Mouse (Mus musculus): ENCODE measurements at regions not wholly inside any gene's neighbourhood (a gene's known extent, or its start where the extent isn't known, plus 50 kb on each side); places are given as distances from the start of the nearest gene placed in this dataset.

DNA sequence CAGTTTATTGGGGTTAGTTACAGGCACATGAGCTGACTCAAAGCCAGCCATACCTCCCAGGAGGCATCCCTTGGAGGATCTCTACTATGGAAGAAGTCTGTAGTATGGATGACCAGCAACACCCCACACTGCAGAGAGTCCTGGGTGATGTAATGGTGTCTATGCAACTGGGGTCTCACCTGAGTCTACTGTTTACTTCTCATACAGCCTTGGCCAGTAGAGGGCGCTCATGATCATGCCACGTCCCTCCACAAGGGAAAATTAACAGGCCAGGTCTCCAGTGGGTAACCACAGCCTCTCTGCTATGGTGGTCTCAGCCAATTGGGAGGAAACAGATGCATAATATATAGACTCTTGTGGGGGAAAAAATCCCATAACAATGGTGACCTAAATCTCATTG lies 111.7 kb downstream of the Cdh26 start:
- peak; percentile 7 for DNase-seq (ENCODE audit: low spot score)

DNA sequence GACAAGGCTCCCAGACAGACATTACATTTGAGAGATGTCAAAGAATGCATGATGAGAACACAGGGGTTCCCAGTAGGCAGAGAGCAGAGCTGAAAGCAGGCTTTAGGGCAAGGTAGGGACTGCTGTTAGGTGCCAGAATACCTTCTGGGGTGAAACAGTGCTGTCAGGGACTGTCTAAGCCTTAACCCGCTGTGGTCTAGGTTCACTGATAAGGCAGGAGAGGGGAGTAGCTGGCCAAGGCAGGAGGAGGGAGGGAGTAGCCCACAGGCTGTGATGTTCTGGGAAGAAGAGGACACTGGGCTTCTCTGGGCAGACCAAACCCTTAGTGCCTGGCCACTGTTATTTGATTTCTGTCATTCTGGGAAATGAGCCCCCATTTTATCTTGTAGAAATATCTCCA lies 114.1 kb downstream of the Cdh26 start:
- DNase-seq (ENCODE audit: low spot score) = no peak

DNA sequence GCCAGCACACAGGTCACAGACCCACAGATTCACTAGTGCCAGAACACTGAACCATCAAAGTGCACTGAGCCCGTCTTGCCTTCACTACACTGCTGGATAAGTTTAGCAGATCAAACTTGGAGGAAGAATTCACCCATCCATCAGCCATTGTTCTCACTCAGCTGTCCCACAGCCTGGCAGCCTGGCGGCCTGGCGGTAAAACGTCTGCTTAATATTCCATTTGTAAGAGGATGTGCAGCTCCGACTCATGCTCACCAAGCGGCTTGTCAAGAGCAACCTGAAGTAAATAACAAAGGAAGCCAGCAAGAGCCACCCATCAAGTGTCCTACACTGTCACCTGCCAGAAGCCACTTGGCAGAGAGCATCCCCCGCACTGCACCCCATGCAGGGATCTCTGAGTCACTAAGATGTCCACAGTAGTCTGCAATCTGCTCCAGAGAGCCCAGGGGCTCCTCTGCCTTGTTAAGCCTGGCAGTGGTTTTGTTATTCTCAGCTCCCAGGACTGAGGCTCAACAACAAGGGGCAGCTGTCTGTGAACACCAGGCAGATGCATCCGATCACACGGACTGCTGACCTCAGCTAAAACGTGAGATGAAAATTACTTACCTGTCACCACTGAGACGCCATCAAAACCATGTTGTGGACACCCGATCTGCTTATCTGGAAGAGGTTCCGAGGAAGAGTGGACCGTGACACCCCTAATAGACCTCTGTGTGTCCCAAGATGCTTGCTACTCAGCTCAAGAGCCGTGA lies 115.4 kb downstream of the Cdh26 start:
- no peak for DNase-seq (ENCODE audit: low spot score)

DNA sequence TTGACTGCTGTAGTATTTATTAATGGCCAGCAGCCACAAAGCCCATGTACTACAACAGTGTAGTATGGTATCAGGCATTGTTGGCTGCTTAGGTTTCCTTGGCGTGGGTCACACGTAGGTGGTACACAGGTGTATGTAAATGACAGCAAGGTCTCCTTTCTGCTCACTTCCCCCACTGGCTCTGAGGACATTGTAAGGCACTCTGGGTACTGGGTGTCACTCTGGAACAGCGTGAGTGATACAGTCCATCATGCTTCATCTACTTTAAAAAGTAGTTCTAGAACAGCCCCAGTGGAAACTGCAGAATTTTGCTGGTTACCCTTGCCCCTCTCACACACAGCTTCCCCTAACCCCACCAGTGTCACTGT lies 116.0 kb downstream of the Cdh26 start:
- no peak for DNase-seq (ENCODE audit: low spot score)

DNA sequence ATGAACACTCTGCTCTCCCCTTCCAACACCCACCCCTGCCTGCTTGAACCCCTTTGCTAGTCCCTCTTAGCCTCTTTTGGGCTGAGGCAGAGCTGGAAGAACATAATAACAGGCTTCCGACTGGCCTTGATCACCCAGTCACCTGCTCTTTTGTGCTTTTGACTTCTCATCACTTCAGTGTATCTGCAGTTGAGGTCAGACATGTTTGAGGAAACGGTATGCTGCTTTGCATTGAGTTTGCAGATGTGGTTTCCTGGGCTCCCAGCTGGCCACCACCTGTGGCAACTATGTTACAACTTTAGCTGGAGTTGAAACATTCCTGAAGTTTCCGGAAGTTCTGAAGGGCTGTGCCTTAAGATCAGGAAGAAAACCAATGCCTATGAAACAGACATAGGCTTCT lies 116.6 kb downstream of the Cdh26 start:
- DNase-seq (ENCODE audit: low spot score) = no peak

DNA sequence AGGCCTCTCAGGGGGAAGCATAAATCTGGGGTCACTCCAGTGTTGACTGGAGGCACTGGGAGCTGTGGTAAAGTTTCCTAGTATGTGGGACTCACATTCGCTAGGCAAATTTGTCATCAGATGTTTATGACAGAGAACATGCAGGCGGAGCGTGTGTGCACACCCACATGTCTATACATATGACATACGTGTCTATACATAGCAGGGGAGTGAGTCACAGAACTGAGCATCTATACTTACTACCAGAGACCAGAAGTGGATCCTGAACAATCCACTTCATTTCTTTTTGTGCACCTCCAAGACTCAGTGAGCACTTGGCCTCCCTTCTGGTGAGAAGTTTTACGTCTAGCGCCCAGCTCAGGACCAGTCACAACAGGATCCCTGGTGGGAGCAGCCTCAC lies 118.6 kb downstream of the Cdh26 start:
- DNase-seq (ENCODE audit: low spot score) = no peak

DNA sequence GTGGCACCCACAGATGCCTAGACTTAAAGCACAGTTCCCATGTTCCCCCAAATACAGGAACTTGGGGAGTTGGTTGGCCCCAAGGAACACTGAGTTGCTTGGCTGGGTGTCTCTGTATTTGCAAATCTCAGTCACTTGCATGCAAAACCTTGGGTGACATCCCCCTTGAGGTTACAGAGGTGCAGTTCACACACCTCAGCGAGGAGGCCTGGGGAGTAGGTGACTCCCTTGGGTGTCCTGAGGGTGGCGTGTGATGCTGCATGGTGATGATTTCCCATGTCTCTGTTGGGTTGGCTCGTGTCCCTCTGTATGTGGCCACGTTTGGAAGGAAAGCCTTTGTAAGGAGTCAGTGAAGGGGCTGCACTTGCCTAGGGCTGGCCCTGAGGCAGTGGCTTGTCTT lies 123.4 kb downstream of the Cdh26 start:
- DNase-seq (ENCODE audit: low spot score) = no peak

DNA sequence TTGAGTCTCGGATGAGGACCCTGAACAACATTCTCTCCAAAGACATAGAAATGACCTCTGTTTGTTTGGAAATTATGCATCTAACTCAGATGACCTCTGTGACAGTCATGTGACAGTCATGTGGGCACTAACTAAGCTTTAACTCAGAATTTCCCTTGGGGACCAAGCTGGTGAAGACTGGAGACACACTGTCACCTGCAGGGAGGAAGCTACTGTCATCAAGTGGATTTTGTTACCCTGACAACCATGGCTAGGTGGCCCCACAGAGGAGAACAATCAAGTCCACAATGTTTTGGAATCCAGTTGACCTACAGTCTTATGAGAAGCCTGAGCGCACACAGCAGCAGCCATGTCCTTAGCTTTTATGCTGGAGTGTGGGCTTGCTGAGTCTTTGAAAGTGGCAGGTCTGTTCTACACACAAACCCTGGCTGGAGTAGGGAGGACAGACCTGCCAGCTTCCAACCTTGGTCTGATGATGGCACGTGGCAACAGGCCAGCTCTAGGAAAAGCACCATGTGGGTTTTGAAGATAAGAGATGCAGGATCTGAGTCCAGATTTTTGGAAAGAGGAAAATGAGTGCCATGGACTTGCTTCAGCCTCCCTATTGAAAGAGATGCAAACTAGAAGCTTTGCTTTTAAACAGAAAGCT lies 125.5 kb downstream of the Cdh26 start:
- no peak for DNase-seq (ENCODE audit: low spot score)

DNA sequence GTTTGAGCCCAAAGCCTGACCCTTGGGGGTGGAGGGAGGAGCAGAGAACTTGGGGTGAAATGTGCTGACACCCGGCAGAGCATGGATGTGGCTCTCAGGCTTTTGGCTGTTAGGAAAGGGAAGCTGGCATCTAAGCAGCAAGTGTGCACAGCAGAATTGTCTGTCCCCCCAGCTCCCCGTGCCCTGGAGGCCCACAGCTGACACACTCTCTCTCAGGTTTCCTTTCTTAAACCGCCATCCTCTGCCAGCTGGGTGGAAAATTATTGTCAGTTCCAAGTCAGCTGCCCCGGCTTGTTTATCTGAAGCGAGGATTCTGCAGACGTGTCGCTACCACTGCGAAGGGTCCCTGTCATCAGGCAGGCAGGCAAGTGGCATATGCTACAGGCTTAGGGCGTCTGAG lies 127.6 kb downstream of the Cdh26 start:
- no peak for DNase-seq (ENCODE audit: low spot score)

DNA sequence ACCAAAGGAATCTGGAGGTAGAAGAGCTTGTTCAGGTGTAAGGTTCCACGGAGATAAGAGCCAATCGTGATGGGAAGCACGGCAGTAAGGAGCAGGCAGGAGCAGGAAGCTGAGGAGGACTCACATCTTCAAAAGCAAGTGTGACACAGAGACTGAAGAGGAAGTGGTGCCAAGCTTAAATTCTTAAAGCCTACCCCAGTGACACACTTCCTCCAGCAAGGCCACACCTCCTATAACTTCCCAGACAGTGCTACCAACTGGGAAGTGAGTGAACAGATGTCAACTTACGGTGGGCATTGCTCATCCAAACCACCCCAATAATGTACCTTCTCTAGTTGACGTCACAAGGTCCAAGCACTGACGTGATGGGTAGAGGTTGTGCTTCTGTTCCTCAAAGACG lies 133.0 kb downstream of the Cdh26 start:
- no peak for DNase-seq (ENCODE audit: low spot score)

DNA sequence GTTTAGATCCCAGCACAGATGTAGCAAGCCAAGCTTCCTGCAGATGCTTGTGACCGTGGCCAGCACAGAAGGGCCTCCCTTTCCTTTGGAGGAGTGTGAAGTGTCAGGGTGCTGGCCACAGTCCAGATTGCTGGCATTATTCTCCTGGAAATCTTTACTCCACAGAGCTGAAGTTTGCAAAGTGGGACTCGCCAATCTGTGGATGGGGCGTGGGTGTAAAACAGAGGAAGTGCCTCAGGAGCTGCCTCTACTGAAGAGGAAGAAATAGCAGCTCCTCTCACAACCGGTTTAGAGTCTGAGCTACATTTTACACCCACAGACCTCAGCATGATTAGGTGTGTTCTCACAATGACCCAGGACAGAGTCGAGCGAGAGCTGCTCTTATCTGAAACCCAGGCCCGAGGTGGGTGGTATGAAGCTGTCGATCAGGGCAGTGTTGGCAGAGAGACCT lies 135.1 kb downstream of the Cdh26 start:
- no peak for DNase-seq (ENCODE audit: low spot score)

DNA sequence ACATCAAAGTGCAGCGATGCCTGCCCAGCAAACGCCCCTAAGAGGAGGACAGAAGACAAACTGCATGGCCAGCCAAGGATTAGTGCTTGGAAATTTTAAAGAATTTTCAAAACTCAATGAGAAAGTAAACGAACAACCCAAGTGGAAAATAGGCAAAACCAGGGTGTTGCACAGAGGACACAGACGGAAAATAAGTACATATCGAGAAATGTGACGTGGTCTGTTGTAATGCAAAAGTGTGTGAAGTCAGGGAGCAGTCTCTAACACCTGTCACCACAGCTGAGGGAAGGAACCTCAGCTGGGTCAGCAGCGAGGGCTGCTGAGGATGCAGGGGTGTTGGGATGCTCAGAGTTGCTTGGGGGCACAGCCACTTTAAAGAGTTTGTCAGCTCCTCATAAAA lies 137.2 kb downstream of the Cdh26 start:
- DNase-seq (ENCODE audit: low spot score) = no peak

DNA sequence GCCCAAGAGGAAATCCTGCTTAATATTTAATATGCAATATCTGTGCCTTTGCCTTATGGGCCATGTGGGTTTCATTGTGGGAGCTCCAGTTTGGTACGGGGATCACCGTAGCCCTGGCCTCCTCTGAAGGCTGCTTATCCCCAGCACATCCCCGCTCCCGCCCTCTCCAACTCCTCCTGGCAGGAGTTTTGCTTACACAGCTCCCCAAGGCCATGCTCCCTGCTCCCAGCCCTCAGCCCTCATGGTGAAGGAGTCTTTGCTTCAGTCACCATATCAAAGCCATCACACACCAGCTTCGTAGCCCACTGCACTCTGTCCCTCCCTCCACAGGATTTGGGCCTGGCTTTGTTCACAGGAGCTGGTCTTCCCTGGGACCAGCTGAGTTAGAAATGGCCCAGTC lies 142.0 kb downstream of the Cdh26 start:
- no peak for DNase-seq (ENCODE audit: low spot score)

DNA sequence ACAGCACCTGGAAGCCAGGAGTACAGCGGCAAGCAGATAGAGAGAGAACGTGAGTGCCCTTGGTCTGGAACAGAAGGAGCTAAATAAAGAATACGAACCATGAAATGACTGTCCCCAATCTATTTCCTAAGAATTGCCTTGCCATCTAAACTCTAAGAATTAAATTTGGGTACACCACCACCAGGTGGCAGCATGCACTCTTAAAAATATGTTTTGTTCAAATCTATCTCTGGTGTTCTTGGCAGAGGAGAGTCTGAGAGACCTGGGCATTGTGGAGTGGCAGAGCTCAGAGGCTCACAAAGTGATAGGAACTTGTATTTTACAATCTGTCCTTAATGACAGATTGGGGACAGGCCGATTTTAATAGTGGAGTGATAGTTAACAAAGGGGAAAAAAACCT lies 144.5 kb downstream of the Cdh26 start:
- peak; percentile 63 for DNase-seq (ENCODE audit: low spot score)

DNA sequence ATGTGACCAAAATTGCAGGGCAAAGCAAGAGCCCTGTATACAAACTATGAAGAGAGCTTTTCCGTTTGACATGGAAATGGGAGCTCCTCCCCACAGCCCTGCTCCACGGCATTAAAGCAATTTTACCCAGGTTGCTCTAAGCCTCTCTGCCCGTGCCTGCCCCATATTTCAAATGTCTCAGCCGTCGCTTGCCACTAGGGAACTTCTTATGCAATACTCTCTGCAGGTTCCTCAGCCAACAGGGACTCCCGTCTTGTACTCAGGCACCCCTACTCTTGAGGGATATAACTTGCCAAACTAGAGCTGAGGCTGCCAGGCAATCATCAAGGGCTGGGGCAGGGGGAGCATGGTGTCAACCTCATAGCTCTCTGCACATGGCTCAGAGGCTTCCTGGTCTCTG lies 145.1 kb downstream of the Cdh26 start:
- no peak for DNase-seq (ENCODE audit: low spot score)

DNA sequence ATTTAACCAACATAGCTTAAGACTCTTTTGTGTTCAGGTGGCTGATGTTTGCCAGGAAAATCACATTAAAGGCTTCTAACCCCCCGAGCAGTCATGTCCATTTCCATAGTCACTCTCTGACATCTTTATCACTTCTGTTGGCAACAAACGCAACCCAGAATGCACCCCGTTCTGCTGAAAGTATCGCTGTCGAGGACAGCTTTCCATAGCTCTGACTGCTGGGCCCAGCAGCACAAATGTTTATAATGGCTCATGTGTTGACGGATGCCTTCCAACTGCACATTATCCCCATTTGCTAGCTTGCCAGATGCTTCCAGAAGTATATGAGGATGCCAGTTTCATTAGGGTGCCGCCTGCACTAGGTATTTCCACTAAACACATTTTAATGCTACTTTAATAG lies 145.7 kb downstream of the Cdh26 start:
- no peak for DNase-seq (ENCODE audit: low spot score)

DNA sequence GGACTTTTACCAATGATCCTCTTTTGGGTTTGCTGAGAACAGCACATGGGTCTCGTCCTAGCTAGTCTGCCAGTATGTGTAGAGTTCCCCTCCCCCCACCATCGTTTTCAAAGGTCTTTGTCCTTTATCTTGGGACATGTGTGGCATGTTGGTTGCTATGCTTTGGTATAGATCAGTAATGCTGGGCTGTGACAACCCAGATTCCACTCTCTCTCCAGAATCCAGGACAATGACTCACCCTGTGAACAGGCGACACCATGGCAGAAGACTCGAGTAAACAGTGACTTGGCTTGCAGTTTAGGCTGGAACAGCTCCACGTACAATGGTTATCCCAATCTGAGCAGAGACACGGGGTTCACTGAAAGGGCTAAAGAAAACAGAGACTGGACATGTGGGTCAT lies 149.2 kb downstream of the Cdh26 start:
- DNase-seq (ENCODE audit: low spot score) = no peak

DNA sequence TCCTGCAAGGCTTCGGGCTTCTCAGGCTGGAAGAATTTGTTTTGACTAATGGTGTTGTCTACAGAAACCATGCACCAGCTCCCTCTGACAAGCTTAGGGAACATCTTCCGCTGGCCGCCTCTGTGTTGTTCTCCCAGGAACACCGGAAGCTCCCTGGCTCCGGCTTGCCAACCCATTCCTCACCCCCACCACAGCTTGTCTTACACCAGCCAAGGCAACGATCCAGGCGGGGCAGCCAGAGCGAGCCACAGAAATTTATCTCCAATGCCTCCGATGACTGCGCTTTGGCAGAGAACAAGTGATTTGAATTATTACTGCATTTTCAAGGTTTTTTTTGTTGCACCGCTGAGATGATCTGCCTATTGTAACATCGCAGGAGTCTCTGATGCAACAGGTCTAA lies 151.0 kb downstream of the Cdh26 start:
- peak; percentile 17 for DNase-seq (ENCODE audit: low spot score)

DNA sequence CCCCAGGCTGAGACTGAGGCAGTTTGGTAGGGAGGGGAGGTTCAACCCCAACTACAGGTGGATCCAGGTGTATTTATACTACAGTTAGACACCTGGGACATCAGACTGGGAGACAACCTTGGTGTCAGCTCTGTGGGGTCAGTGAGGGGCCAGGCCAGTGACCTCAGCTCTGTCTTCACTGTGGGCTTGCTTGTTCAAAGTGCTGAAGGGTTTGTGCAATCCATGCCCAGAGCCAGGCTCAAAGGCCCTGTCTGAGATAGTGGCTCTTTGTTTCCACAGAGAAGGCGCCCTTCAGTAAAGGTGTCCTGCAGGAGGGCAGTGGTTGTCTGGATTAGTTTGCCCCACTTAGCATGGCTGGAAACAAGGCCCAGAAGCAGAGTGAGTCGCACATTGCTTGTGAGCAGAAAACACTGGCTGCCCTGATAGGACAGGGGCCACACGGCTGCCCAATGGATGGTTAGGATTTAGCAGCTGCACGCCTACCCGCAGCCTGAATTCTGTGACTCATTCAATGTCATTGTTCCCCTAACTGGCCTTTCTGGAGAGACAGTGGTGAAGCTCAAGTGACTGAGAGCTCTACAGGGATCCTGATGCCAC lies 154.7 kb downstream of the Cdh26 start:
- no peak for DNase-seq (ENCODE audit: low spot score)

DNA sequence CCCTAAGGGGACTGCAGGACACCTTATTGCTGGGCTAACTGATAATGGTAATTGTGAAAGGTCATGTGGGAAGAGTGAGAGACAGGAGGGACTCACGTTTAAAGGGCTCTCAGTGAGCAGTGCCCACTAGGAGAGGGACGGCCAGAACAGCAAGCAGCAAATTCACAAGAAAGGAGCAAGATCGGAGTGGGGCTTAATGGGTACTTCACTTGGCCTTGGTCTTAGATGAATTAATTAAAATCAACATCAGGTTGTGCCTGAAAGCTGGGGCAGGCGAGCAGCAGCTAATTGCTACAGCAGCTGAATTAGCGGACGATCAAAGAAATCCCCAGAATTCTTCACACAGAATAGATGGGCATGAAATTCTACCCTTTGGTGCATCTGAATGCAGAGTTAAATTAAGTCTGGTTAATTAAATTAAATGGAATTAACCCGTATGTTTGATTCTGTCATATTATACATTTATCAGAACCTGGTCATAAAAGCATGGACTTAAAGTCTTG lies 156.9 kb downstream of the Cdh26 start:
- no peak for DNase-seq (ENCODE audit: low spot score)

DNA sequence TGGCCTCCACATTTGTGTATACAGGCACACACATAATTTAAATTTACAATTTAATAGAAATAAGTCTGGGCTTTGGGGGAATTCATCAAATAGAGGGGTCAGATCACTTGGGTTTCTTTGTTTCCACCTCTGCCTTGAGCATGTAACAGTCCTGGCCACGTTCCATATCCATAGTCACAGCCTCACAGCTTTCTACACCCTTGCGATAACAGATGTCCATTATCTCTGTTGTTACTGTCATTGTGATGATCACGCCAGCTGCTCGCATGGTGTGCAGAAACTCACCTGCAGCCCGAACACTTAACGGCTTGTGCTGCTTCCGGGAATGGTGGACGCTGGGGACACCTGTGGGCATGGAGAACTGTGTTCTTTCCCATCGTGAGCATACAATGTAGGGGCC lies 163.4 kb downstream of the Cdh26 start:
- no peak for DNase-seq (ENCODE audit: low spot score)

DNA sequence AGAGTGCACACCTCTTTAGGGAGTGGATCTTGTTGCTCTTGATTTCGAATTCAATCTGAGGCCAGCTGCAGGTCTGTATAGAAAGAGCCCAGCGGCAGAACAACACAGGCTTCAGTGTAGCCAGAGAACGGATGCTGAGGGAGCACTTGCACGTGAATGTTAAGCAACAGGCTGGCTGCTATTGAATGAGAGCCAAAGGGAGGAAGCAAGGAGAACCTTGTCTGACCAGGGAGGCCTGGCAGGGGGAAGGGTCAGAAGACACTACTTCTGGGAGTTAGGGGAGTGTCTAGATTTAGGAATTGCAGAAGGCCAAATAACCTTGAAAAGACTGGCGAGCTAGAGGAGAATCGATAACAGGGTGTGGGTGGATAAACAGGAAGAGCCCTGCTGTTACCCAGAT lies 163.8 kb downstream of the Cdh26 start:
- no peak for DNase-seq (ENCODE audit: low spot score)

DNA sequence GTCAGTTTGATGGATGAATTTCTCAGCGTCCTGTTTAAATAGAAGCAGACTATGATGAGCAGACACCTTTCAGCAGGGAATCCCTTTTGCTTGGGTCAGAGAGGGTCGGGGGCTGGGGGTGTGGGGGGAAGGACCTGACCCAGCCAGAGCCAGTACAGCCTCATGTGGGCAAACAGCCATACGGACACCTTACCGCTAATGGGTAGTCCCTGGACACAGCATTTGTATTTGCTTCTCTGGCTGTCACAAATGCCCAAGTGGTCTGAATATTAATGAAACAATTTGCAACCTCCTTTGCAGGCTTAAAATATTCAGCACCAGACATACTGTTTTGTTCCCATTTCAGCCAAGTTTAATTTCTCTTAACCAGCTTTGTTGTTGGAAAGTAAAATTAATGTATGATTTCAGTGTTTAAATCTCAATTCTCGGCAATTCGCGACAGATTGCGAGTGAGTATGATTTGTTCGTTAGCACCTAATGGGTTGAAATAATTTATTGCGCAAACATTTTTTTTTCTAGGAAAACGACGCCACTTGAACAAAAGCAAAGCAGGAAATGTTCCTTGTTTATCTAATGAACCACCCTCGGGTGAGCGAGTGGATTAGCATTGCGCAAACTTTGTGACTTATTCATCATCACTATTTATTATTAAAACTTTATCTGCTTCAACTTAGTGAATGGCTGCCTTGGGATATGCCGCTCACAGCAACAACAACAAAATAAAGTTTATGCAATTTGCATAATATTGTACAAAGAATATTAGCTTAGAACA lies 166.2 kb downstream of the Cdh26 start:
- DNase-seq (ENCODE audit: low spot score) = no peak
